Mouse (Mus musculus): Measurements from ENCODE around the gene A030005L19Rik. TPM values are rescaled to one million over a fixed set of nuclear protein-coding genes. Genes with fewer than 3 reads are reported as not detected.

Gene A030005L19Rik
- not detected for total RNA-seq (2023)

DNA sequence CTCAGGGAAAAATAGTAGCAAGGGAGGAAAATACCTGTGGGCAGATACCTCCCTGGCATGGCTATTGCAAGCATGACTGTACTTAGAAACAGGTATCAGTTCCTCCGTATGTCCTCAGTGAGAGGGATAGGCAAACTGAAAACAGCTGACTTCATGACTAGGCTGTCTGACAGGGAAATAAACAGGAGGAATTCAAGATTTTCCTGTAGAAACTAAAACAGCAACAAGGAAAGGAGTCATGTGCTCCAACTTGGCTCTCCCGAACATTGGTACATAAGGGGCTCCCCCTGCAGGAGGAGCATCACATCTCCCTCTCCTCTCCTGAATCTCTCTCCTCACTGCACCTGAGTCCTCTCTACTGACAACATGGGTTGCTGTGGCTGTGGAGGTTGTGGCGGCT, at the start of gene A030005L19Rik:
TSS of gene A030005L19Rik (plus strand) at position 301 of the 400 bp plus-strand sequence.

GRCm38 (mm10) chr1:82924650-82925049, 11.5 kb downstream of the A030005L19Rik start, which contains the start of gene A030014E15Rik:
Gene A030014E15Rik (plus strand): TSS chr1:82924917.

GRCm38 (mm10) chr1:82931326-82931725, 18.2 kb downstream of the A030005L19Rik start, which contains the start of gene Gm6217:
Gene Gm6217 (minus strand): TSS chr1:82931399.

DNA sequence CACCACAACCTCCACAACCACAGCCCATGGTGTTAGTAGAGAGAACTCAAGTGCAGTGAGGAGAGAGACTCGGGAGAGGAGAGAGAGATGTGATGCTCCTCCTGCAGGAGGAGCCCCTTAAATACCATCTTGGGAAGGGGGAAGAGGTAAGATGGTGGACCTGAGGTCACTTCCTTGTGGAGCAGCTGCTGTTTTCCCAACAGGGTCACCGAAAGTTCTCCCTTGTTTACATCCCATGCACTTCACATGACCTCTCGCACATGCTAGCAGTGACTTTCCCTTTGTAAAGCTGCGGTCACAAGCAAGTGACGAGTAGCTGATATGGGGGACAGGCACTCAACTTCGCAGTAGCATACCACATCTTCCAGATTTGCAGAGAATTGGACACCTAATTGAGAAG, 30.2 kb downstream of the A030005L19Rik start, which contains the start of gene A030003K21Rik:
TSS of gene A030003K21Rik (minus strand) at position 94 of the 400 bp plus-strand sequence.

GRCm38 (mm10) chr1:82955913-82956312, 42.8 kb downstream of the A030005L19Rik start, which contains the start of gene Gm7544:
Gene Gm7544 (minus strand): TSS chr1:82956013.

DNA sequence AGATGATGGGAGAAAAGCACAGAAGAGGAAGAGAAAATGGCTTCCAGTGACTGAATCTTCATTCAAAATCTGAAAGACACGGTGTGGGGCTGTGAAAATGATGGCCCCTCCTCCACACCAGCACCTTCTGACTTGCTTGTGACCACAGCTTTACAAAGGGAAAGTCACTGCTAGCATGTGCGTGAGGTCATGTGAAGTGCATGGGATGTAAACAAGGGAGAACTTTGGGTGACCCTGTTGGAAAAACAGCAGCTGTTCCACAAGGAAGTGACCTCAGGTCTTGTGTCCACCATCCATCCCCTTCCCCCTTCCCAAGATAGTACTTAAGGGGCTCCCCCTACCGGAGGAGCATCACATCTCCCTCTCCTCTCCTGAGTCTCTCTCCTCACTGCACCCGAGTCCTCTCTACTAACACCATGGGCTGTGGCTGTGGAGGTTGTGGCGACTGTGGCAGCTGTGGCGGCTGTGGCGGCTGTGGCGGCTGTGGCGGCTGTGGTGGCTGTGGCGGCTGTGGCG, 46.8 kb downstream of the A030005L19Rik start, which contains the start of gene Gm47955:
TSS of gene Gm47955 (plus strand) at position 417 of the 516 bp plus-strand sequence.

Other genes starting within 250 kb of the A030005L19Rik start
- 100 to 1,000 TPM; 101 to 108 TPM for gene Mff, start 188.4 kb upstream of the A030005L19Rik start, total RNA-seq (2023)
- not detected for gene Tm4sf20, start 144.9 kb upstream of the A030005L19Rik start, total RNA-seq (2023)
- gene Gm47791, start 142.1 kb upstream of the A030005L19Rik start, total RNA-seq (2023), result not detected
- 10 to 100 TPM; 48.0 to 50.7 TPM for gene Agfg1, start 73.8 kb upstream of the A030005L19Rik start, total RNA-seq (2023)
- gene A030014E15Rik, start 11.6 kb downstream of the A030005L19Rik start, total RNA-seq (2023), result not detected
- gene Gm6217, start 18.1 kb downstream of the A030005L19Rik start, total RNA-seq (2023), result not detected
- not detected for gene A030003K21Rik, start 30.1 kb downstream of the A030005L19Rik start, total RNA-seq (2023)
- gene Gm7544, start 42.7 kb downstream of the A030005L19Rik start, total RNA-seq (2023), result not detected
- gene Gm47955, start 47.0 kb downstream of the A030005L19Rik start, total RNA-seq (2023), result not detected
- not detected for gene Gm47959, start 87.2 kb downstream of the A030005L19Rik start, total RNA-seq (2023)
- gene Slc19a3, start 125.1 kb downstream of the A030005L19Rik start, total RNA-seq (2023), result not detected
- not detected for gene Krtap28-10, start 129.2 kb downstream of the A030005L19Rik start, total RNA-seq (2023)
- not detected for gene Gm47969, start 131.6 kb downstream of the A030005L19Rik start, total RNA-seq (2023)
- not detected for gene A030005K14Rik, start 146.1 kb downstream of the A030005L19Rik start, total RNA-seq (2023)
- gene Krtap28-13, start 147.6 kb downstream of the A030005L19Rik start, total RNA-seq (2023), result not detected
- not detected for gene Ccl20, start 203.4 kb downstream of the A030005L19Rik start, total RNA-seq (2023)
- gene Daw1, start 246.4 kb downstream of the A030005L19Rik start, total RNA-seq (2023), result not detected

Data from neutrophil, adult 83 days (primary cell).